Mouse (Mus musculus): ENCODE measurements at regions not wholly inside any gene's neighbourhood (a gene's known extent, or its start where the extent isn't known, plus 50 kb on each side); places are given as distances from the start of the nearest gene placed in this dataset.
A peak's percentile ranks its signal among the peaks of the same experiment; 100 is the strongest.

DNA sequence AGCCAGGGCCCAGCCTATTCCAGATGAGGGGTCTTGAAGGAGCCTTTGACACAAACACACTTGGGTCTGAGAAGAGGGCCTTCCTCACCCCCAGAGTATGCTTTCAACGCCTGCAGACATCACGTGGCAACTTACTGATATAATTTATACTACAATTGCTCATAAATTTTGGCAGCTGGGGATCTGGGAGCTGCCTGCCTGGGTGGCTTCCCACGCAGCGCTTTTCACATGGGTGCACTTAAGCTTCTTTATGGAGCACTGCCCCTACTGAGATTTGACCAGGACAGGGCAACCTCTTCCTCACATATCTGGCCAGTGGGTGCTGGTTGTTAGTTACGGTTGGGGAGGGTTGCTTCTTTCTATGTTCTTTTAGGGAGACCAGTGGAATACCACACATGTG, 61.6 kb downstream of the Spesp1 start:
- Histone ChIP-seq H3K27ac (no peak overlapping the region), H3K36me3 (replicated peaks) (no peaks in the 10 kb centered on the region), H3K27me3 (replicated peaks) (no peaks in the 10 kb centered on the region), H3K9ac (no peak overlapping the region), H3K4me3 (no peak overlapping the region), H3K9me3 (no peaks in the 10 kb centered on the region), H3K4me2 (no peak overlapping the region), H3K4me1 (no peaks in the 10 kb centered on the region)
- WGBS = 74% methylated on average over 5 of the region's 5 CpGs
- no peak for ATAC-seq (replicated peaks)

DNA sequence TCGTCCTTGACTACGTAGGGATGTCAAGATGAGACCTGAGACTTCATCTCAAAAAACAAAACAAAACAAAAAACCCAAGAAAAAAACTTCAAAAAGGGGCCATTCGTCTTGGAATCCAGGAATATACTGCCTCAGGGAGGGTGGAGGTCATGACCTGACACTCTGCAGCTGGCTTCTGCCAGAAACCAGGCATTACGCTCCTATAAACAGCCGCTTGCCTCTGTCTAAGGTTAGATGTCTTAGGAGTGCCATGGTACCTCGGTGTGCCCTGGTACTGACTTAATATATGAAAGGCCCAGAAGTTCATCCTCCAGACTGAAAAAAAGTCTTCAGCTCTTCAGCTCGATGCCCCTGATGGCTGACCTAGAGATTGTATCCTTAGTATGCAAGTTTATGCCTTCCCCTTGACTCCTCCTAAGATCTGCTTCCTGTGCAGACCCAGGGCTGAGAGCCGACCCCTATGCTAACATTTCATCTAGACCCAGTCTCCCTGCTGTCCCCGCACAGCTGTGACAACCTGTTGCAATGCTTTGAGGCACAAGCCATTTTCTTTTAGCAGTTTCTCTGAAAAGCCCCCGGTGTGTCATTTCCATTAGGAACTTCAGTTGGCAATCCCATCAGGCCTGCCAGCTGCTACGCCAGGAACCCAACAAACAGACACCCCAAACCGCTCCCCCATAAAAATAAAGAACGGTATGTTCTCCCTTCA, 66.7 kb downstream of the Spesp1 start:
- no peaks in the 10 kb centered on the region for H3K27me3 ChIP-seq (replicated peaks)
- no peak overlapping the region for H3K4me2 ChIP-seq
- peaks cover 13% of the 10 kb centered on the region for H3K4me1 ChIP-seq
- ATAC-seq (replicated peaks) = no peak
- H3K27ac ChIP-seq = no peak overlapping the region
- H3K36me3 ChIP-seq (replicated peaks) = no peaks in the 10 kb centered on the region
- WGBS = 73% methylated on average over 13 of the region's 13 CpGs
- no peak overlapping the region for H3K4me3 ChIP-seq
- no peaks in the 10 kb centered on the region for H3K9me3 ChIP-seq
- no peak overlapping the region for H3K9ac ChIP-seq

- H3K4me2 ChIP-seq = no peak overlapping the region
- H3K27me3 ChIP-seq (replicated peaks) = no peaks in the 10 kb centered on the region
- ATAC-seq (replicated peaks) = no peak
- no peak overlapping the region for H3K4me3 ChIP-seq
- no peaks in the 10 kb centered on the region for H3K9me3 ChIP-seq
- no peak overlapping the region for H3K9ac ChIP-seq
- H3K36me3 ChIP-seq (replicated peaks) = no peaks in the 10 kb centered on the region
- no peak overlapping the region for H3K27ac ChIP-seq
- 84% methylated on average over 4 of the region's 4 CpGs for WGBS
- H3K4me1 ChIP-seq = peaks cover 13% of the 10 kb centered on the region
Measured at GRCm38 (mm10) chr9:62214546-62214945, 67.5 kb downstream of the Spesp1 start.

- Histone ChIP-seq H3K36me3 (replicated peaks) (no peaks in the 10 kb centered on the region), H3K4me2 (no peak overlapping the region), H3K27me3 (replicated peaks) (no peaks in the 10 kb centered on the region), H3K4me3 (no peak overlapping the region), H3K9ac (no peak overlapping the region), H3K9me3 (no peaks in the 10 kb centered on the region), H3K4me1 (peaks cover 13% of the 10 kb centered on the region), H3K27ac (peak overlapping the region; percentile 36; the same call in 1 of the 2 replicates)
- no peak for ATAC-seq (replicated peaks)
- 40% methylated on average over 6 of the region's 6 CpGs for WGBS
Measured at GRCm38 (mm10) chr9:62212615-62213014, 69.4 kb downstream of the Spesp1 start.

GRCm38 (mm10) chr9:62210815-62211214, 71.2 kb downstream of the Spesp1 start:
- Histone ChIP-seq H3K4me1 (peaks cover 13% of the 10 kb centered on the region), H3K27me3 (replicated peaks) (no peaks in the 10 kb centered on the region), H3K4me3 (no peak overlapping the region), H3K4me2 (no peak overlapping the region), H3K27ac (no peak overlapping the region), H3K9ac (no peak overlapping the region), H3K9me3 (no peaks in the 10 kb centered on the region), H3K36me3 (replicated peaks) (no peaks in the 10 kb centered on the region)
- no peak for ATAC-seq (replicated peaks)
- WGBS = 92% methylated on average over 5 of the region's 5 CpGs

DNA sequence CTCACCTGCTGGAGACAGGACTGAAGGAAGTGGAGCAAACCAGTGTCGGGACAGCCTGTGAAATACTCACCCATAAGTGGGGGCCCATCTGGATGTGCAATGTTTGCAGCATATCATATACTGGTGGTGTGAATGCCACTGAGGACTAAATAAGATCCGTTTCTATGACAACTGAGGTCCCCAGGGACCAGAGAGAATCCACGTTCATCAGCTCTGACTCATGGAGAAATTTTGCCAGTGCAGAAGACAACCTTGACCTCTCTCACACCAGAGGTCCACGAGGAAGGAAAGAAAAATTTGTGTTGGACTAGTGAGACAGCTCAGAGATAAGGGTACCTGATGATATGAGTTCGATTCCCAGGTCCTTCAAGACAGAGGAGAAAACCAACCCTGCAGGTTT, 73.6 kb downstream of the Spesp1 start:
- no peak for ATAC-seq (replicated peaks)
- Histone ChIP-seq H3K27me3 (replicated peaks) (no peaks in the 10 kb centered on the region), H3K4me1 (peaks cover 15% of the 10 kb centered on the region), H3K36me3 (replicated peaks) (no peaks in the 10 kb centered on the region), H3K4me2 (no peak overlapping the region), H3K4me3 (no peak overlapping the region), H3K27ac (no peak overlapping the region), H3K9ac (no peak overlapping the region), H3K9me3 (no peaks in the 10 kb centered on the region)
- WGBS = 64% methylated on average over 5 of the region's 5 CpGs

- 72% methylated on average over 4 of the region's 4 CpGs for WGBS
- H3K9ac ChIP-seq = no peak overlapping the region
- H3K27me3 ChIP-seq (replicated peaks) = no peaks in the 10 kb centered on the region
- 0 out of 2 replicates have a peak, but pooled peaks cover 3% of the 10 kb centered on the region for H3K4me1 ChIP-seq
- no peak overlapping the region for H3K27ac ChIP-seq
- ATAC-seq (replicated peaks) = no peak
- no peaks in the 10 kb centered on the region for H3K9me3 ChIP-seq
- H3K4me3 ChIP-seq = no peak overlapping the region
- H3K36me3 ChIP-seq (replicated peaks) = no peaks in the 10 kb centered on the region
- H3K4me2 ChIP-seq = no peak overlapping the region
Measured at GRCm38 (mm10) chr9:62205264-62205663, 76.7 kb downstream of the Spesp1 start.

DNA sequence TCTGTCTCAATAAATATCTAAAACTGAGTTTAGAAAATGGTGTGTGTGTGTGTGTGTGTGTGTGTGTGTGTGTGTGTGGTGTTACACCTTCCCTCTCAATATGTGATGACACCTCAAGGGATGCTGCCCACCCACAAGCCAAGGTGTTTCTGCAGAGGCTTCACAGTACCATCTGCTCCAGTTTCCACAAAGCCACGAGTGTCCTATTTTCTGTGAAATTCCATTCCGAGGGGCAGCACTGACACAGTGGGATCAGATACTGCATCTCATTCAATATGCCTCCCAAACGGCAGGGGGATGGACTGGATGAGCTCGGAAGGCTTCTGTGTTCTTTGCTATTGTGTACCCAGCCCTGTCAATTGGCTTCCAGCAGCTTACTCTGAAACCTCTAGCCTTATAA, 78.5 kb downstream of the Spesp1 start:
- no peak for ATAC-seq (replicated peaks)
- Histone ChIP-seq H3K4me2 (no peak overlapping the region), H3K27me3 (replicated peaks) (no peaks in the 10 kb centered on the region), H3K9me3 (no peaks in the 10 kb centered on the region), H3K4me1 (peaks cover 3% of the 10 kb centered on the region; the same call in 1 of the 2 replicates), H3K9ac (no peak overlapping the region), H3K36me3 (replicated peaks) (no peaks in the 10 kb centered on the region), H3K4me3 (no peak overlapping the region), H3K27ac (0 out of 2 replicates have a peak overlapping the region, but pooled peaks have one; percentile 15)
- 6% methylated on average over 4 of the region's 4 CpGs for WGBS

GRCm38 (mm10) chr9:62202331-62202730, 79.7 kb downstream of the Spesp1 start:
- Histone ChIP-seq H3K4me3 (no peak overlapping the region), H3K4me2 (no peak overlapping the region), H3K36me3 (replicated peaks) (no peaks in the 10 kb centered on the region), H3K27me3 (replicated peaks) (no peaks in the 10 kb centered on the region), H3K9me3 (no peaks in the 10 kb centered on the region), H3K27ac (no peak overlapping the region), H3K9ac (no peak overlapping the region), H3K4me1 (peaks cover 3% of the 10 kb centered on the region; the same call in 1 of the 2 replicates)
- no peak for ATAC-seq (replicated peaks)
- 81% methylated on average over 2 of the region's 2 CpGs for WGBS

GRCm38 (mm10) chr9:62197486-62197885, 75.0 kb upstream of the Glce start:
- WGBS = 89% methylated on average over 2 of the region's 2 CpGs
- no peak for ATAC-seq (replicated peaks)
- H3K4me3 ChIP-seq = no peak overlapping the region
- no peaks in the 10 kb centered on the region; the same call in 1 of the 2 replicates for H3K27me3 ChIP-seq (replicated peaks)
- H3K4me1 ChIP-seq = peaks cover 10% of the 10 kb centered on the region
- H3K9ac ChIP-seq = no peak overlapping the region
- no peak overlapping the region for H3K4me2 ChIP-seq
- H3K27ac ChIP-seq = no peak overlapping the region
- no peaks in the 10 kb centered on the region for H3K36me3 ChIP-seq (replicated peaks)
- no peaks in the 10 kb centered on the region for H3K9me3 ChIP-seq

DNA sequence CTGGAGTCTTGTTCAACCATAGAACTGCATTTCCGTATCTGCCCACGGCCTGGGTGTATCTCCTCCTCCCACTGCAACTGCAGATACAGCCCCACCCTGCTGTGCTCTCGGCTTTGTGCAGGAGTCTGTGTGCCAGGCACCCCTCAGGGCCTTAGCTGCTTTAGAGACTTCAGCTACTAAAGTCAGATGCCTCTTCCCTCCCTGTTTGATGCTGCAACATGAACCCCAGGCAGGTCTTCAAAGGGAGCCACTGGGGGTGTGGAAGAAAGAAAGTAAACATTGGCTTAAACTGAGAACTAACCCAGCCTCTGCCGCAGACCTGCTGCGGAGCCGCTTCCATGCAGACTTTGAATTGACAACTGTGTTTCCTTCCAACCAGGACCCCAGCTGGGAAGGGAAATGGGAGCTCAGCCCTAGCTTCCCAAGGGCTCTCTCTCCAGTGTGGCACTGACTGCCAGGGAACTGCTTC, 70.0 kb upstream of the Glce start:
- Histone ChIP-seq H3K27ac (no peak overlapping the region), H3K4me1 (peaks cover 27% of the 10 kb centered on the region)
- 0 out of 2 replicates have a peak, but pooled peaks have one; percentile 20 for ATAC-seq (replicated peaks)

DNA sequence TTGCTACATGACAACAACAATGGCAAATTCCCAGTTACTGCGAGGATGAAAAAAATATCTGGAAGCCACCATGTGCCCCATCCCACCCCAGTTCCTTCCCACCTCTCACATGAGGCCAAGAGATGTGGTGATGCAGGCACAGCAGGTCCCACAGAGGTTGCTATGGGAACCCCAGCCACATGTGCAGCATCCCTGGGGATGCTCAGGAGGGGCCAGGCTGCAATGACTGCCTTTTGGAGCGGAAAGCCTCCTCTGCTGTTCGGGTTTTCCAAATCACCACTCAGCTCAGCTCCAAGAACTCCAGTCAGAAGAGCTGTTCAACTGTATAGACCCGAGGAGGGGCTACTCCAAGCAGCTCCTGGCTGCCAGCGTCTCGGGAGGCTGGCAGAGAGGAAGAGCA, 68.0 kb upstream of the Glce start:
- H3K4me3 ChIP-seq = no peak overlapping the region
- H3K4me2 ChIP-seq = no peak overlapping the region
- H3K9me3 ChIP-seq = no peaks in the 10 kb centered on the region
- WGBS = 13% methylated on average over 6 of the region's 6 CpGs
- H3K4me1 ChIP-seq = peaks cover 27% of the 10 kb centered on the region
- no peak overlapping the region for H3K9ac ChIP-seq
- ATAC-seq (replicated peaks) = peak; percentile 68; the same call in 1 of the 2 replicates
- peak overlapping the region; percentile 36; the same call in 1 of the 2 replicates for H3K27ac ChIP-seq
- H3K36me3 ChIP-seq (replicated peaks) = no peaks in the 10 kb centered on the region
- no peaks in the 10 kb centered on the region; the same call in 1 of the 2 replicates for H3K27me3 ChIP-seq (replicated peaks)

More for the DNA sequence above, 70.0 kb upstream of the Glce start:
- H3K9ac ChIP-seq = no peak overlapping the region
- H3K27me3 ChIP-seq (replicated peaks) = no peaks in the 10 kb centered on the region; the same call in 1 of the 2 replicates
- no peak overlapping the region for H3K4me2 ChIP-seq
- H3K4me3 ChIP-seq = no peak overlapping the region
- H3K9me3 ChIP-seq = no peaks in the 10 kb centered on the region
- no peaks in the 10 kb centered on the region for H3K36me3 ChIP-seq (replicated peaks)
- 4% methylated on average over 6 of the region's 6 CpGs for WGBS

GRCm38 (mm10) chr9:62188835-62189234, 66.4 kb upstream of the Glce start:
- Histone ChIP-seq H3K4me3 (no peak overlapping the region), H3K4me1 (peaks cover 27% of the 10 kb centered on the region), H3K36me3 (replicated peaks) (no peaks in the 10 kb centered on the region), H3K27me3 (replicated peaks) (no peaks in the 10 kb centered on the region; the same call in 1 of the 2 replicates), H3K27ac (no peak overlapping the region), H3K4me2 (no peak overlapping the region), H3K9ac (no peak overlapping the region), H3K9me3 (no peaks in the 10 kb centered on the region)
- no peak for ATAC-seq (replicated peaks)
- WGBS = 76% methylated on average over 6 of the region's 6 CpGs

Measured in midbrain, embryonic 15.5 days (tissue).